Mouse (Mus musculus) CD4-positive naive resting alpha-beta T cell, adult 76 days (primary cell): ENCODE data around the gene Srsf6. TPM values are rescaled to one million over a fixed set of nuclear protein-coding genes. Genes with fewer than 3 reads are reported as not detected.

ENCODE experiments used
- total RNA-seq: library from RNA; stranded (reverse); gene quantifications from one replicate; pipeline ENCODE4 v1.2.4, GENCODE M21; 2023

Gene Srsf6
- total RNA-seq, result 391 TPM

GRCm38 (mm10) chr2:162931123-162931673 is at the start of gene Srsf6:
Gene Srsf6 (plus strand): TSS chr2:162931528.

GRCm38 (mm10) chr2:162943148-162943846 is 12.0 kb downstream of the Srsf6 start, which contains the start of gene L3mbtl1:
Gene L3mbtl1 (plus strand): TSS chr2:162943472.

Other genes starting within 250 kb of the Srsf6 start
- gene L3mbtl1, start 11.9 kb downstream of the Srsf6 start, total RNA-seq, result 0.23 TPM
- gene Sgk2, start 55.8 kb downstream of the Srsf6 start, total RNA-seq, result not detected
- 29.6 TPM for gene Ift52, start 85.8 kb downstream of the Srsf6 start, total RNA-seq
- gene Mybl2, start 123.2 kb downstream of the Srsf6 start, total RNA-seq, result 4.4 TPM
- gene Gtsf1l, start 156.3 kb downstream of the Srsf6 start, total RNA-seq, result not detected